Mouse (Mus musculus) layer of hippocampus, adult 2 months (tissue): ENCODE data around the gene Cst6. TPM values are rescaled to one million over a fixed set of nuclear protein-coding genes. Genes with fewer than 3 reads are reported as not detected.

Experiments
- DNase-seq, 2 experiments: peaks; one replicate each; pipeline ENCODE4 v3.0.0; 2022; ENCODE audit warnings: low spot score in 2 of 2
- H3K27ac ChIP-seq: fragments of 200-600 bp; 2 replicates; pipeline ENCODE4 v1.8.1; 2022
- H3K4me3 ChIP-seq: fragments of 200-600 bp; 2 replicates; pipeline ENCODE4 v1.8.1; 2022; ENCODE audit warnings: mild to moderate bottlenecking
- CTCF ChIP-seq: fragments of 200-600 bp; conservative IDR thresholded peaks from 2 replicates; pipeline ENCODE4 v1.8.1; 2022; ENCODE audit warnings: antibody characterized with exemption, mild to moderate bottlenecking, moderate library complexity
- total RNA-seq, 2 experiments: library from RNA; stranded (reverse); gene quantifications; 2 replicates each; pipeline ENCODE4 v1.2.3; 2021

Cst6 gene
- total RNA-seq, 2 experiments from 2014 or later, result 4.6 to 5.9 TPM

DNA sequence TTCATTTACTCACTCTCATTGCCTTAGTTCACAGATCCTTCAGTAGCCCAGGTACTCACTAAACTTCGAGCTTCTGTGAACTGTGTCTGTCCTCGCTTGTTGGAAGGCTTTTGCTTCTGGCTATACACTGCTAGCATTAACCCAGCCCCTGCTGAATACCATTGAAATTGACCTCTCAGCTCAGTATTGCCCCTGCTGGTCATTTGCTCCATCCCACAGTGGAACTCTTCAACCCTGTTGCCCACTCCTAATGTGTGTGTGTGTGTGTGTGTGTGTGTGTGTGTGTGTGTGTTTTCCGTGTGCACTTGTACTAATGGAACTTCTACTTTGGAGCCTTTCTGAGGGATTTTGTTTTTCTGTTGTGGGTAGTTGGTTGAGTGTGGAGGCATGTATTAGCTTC is 21.6 kb upstream of the Cst6 start:
- TF ChIP-seq CTCF, result peak; percentile 31
- Histone ChIP-seq H3K4me3 (no peak overlapping the region), H3K27ac (no peak overlapping the region)
- no peak for DNase-seq

DNA sequence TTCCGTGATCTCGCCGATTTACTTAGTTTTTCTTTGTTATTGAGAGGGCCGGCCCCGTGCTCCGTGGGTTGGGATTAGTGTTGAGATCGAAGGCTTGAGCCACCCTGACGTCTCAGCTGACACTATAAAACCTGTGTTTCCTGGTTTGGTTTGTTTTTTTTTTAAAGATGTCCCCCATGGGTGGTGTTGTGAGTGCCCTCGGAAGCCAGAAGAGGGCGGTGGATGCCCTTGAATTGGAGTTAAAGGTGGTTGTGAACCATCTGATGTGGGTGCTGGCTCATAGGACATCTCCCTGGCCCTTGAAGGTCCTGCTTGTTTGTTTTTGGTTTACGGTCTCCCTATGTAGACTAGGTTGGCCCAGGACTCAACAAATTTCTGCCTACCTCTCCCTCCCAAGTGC is 18.1 kb upstream of the Cst6 start:
- H3K27ac ChIP-seq, result peak overlapping the region; percentile 98
- TF ChIP-seq CTCF, result peak; percentile 53

DNA sequence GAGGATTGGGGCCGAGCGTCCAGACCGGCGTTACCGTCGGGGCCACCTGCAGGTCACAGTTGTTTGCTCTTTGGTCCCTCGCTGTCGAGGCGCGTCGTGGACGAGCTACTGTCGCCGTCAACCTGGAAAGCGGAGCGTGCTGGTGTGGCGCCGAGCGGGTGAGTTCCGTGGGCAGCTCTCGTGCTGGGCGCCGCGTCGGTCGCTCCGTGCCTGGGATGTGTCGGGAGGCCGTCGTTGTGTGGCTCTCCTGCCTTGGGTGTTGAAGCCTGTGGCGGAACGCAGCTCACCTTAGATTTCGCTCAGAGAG is 17.6 kb upstream of the Cst6 start, which contains the start of gene Banf1:
TSS of gene Banf1 (minus strand) at position 116 of the 307 bp plus-strand sequence.
- DNase-seq, result no peak
- Histone ChIP-seq H3K27ac (peak within 1 kb of the TSS; percentile 98), H3K4me3 (peak within 1 kb of the TSS; percentile 88)
- TF ChIP-seq CTCF, result no peak

More for the DNA sequence above, 18.1 kb upstream of the Cst6 start:
- DNase-seq, result no peak
- H3K4me3 ChIP-seq, result peak overlapping the region; percentile 88

GRCm38 (mm10) chr19:5366175-5367052 is 17.0 kb upstream of the Cst6 start, which contains the start of gene Eif1ad:
TSS of gene Eif1ad (plus strand) at chr19:5366741.
- H3K4me3 ChIP-seq, result peak within 1 kb of the TSS; percentile 88
- H3K27ac ChIP-seq, result peak within 1 kb of the TSS; percentile 98
- peak; percentile 59 for TF ChIP-seq CTCF
- peak; percentile 90 to 91 for DNase-seq

DNA sequence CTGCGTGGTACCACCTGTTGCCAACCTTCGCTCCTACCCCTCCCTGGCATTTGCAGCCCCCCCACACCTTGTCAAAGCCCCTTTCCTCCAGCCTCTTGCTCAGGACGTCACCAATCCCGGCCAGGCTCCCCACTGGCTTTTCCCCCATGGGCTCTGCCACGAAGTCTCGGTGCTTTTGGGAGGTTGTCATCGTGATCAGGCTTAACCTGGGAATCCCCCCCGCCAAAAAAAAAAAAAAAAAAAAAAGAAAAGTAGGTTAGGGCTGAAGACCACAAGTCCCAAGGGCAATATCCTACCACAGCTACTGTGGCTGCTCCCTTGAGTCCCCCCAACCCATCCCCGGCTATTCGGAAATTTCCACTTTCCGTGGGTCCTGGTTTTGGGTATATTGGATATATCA is 16.4 kb upstream of the Cst6 start:
- peak overlapping the region; percentile 88 for H3K4me3 ChIP-seq
- no peak for TF ChIP-seq CTCF
- H3K27ac ChIP-seq, result peak overlapping the region; percentile 98
- DNase-seq, result no peak

- no peak for DNase-seq
- H3K27ac ChIP-seq, result no peak overlapping the region
- no peak for TF ChIP-seq CTCF
- H3K4me3 ChIP-seq, result no peak overlapping the region
Measured at GRCm38 (mm10) chr19:5364124-5364523, 14.8 kb upstream of the Cst6 start.

DNA sequence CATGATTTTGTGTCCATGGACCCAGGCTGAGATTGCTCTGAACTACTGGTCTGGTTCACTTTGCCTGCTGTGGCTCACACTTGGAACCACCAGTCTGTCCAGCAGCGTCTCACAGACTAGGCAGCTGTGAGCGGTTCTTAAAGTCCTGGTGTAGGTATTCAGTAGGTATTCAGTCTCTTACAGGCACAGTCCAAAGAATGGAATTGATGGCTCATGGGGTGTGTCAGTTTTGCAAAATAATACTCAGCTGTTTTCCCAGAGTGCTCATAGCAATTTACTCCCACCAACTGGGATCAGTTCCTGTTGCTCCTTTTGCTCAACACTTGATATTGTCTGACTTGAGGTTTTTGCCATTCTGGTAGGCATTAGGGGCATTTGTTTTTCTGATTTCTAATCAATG is 12.8 kb upstream of the Cst6 start:
- DNase-seq, result no peak
- H3K4me3 ChIP-seq, result no peak overlapping the region
- H3K27ac ChIP-seq, result no peak overlapping the region
- no peak for TF ChIP-seq CTCF

DNA sequence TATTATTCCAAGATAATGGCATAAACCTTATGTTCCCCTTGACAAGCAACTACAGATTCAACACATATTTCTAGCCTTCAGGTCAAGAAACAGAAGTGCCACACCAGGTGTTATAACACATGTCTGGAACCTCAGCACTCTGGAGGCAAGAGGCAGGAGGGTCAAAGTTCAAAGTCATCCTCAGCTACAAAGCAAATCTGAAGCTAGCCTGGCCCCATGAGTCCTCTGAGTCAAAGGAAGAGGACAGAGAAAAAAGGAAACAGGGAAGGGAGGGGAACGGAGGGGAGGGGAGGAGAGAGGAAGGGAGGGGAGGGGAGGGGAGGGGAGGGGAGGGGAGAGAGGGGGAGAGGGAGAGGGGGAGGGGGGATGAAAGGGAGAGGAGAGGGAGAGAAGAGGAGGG is 6.7 kb upstream of the Cst6 start:
- TF ChIP-seq CTCF, result no peak
- Histone ChIP-seq H3K27ac (no peak overlapping the region), H3K4me3 (no peak overlapping the region)
- no peak for DNase-seq

DNA sequence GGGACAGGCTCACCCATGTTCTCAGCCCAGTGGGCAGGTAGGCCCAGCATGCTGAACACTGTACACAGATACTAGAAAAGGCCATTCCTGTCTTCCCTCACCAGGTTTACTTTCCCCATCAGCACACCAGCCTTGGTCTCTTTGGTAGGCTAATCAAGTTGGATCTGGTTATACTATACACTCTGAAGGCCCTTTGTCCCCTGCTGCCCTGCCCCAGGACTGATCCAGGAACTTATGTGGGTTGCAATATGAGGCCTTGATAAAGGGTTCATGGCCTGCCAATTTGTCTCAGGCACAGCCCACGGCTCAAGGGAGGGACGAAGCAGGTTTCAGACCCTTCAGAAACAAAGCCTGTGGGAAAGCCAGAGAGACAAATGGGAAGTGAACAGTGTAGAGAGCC is 4.2 kb upstream of the Cst6 start:
- H3K4me3 ChIP-seq, result no peak overlapping the region
- no peak overlapping the region for H3K27ac ChIP-seq
- TF ChIP-seq CTCF, result no peak
- DNase-seq, result no peak

DNA sequence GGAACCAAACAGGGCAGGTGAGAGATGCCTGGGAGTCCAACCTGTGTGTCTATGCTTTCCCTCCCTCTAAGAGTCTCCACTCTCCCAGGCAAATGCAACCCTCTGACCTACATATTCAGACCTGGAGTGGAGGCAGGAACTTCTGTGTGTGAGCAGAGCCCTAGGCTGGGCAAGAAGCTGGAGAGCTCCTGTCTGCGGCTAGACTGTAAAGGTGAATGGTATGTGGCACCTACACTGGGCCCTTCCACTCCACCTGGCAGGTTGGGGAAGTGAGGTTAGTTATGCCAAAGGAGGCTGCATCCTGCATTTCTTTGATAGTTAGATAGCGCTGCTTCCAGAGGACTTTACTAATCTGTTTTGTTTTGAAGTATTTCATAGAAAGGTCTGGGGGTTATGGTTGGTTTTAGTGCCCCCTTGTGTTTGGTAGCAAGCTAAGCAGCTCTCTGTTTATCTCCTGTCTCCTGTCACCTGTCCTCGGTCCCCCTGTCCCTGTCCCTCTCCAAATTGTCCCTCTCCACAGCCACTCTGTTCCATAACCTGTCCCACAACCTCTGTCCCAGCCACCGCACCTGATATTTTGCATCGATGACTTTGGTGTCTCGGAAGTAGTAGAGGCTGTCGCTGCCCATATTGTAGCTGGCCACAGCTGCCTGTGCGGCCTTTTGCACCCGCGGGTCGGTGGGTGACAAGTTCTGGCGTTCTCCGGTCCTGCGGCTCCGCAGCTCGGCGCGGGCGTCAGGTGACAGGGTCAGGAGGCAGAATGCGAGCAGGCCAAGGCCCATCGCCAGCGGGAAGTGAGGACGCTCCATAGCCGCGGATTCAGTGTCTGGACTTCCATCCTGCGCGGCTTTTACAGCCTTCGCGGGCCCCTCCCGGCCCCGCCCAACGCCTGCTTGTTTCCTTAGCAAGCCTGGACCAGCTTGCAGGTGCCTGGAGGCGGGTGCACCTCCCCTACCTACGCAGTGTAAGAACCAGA is 560 bp downstream of the Cst6 start:
- peak; percentile 83 for TF ChIP-seq CTCF
- Histone ChIP-seq H3K4me3 (peak overlapping the region; percentile 57), H3K27ac (peak overlapping the region; percentile 76)
- DNase-seq, result no peak

GRCm38 (mm10) chr19:5348064-5348463 is 1.3 kb downstream of the Cst6 start:
- DNase-seq, result no peak
- Histone ChIP-seq H3K27ac (no peak overlapping the region), H3K4me3 (no peak overlapping the region)
- no peak for TF ChIP-seq CTCF

- TF ChIP-seq CTCF, result no peak
- no peak for DNase-seq
- Histone ChIP-seq H3K27ac (no peak overlapping the region), H3K4me3 (no peak overlapping the region)
Measured at GRCm38 (mm10) chr19:5345297-5346131, 3.9 kb downstream of the Cst6 start.
